Comparison of ENCODE assay signal across 8 mouse cellular contexts in genomic region chr9:58841655-58842054, GRCm38 (mm10). TPM values are rescaled to one million over a fixed set of nuclear protein-coding genes. Genes with fewer than 3 reads are reported as not detected.
A peak's percentile ranks its signal among the peaks of the same experiment; 100 is the strongest.
DNase-seq lines count a peak whose midpoint lies in the region; ATAC-seq and TF ChIP-seq lines count a peak whose summit lies in the region.

No protein-coding gene starts in this region.

- no peaks in the 10 kb centered on the region for H3K36me3 ChIP-seq in limb, embryonic 14.5 days (ENCODE audit: control insufficient read depth, insufficient read depth, low read length)

- no peak overlapping the region for H3K27ac ChIP-seq in limb, embryonic 14.5 days (replicated peaks; ENCODE audit: low read depth, low read length)

- TF ChIP-seq POLR2A in limb, embryonic 14.5 days (IDR thresholded peaks at IDR 0.05; ENCODE audit: borderline replicate concordance, extremely low read depth, insufficient read depth, insufficient read length) = no peak

- DNase-seq in cerebellum, adult 9-10 months = peak; percentile 10
- DNase-seq in cerebellum, adult 8-10 months = no peak
- peak; percentile 49 for DNase-seq in right cerebral cortex, postnatal 4 days
- DNase-seq in right cerebral cortex, postnatal 25 days = no peak
- peak; percentile 85 for DNase-seq in embryo, embryonic 10.5 days (ENCODE audit: low spot score)
- peak; percentile 59 for DNase-seq in limb, embryonic 14.5 days (ENCODE audit: low spot score)
- DNase-seq in testis, postnatal 14 days (ENCODE audit: low spot score) = peak; percentile 36
- no peak for DNase-seq in layer of hippocampus, adult 11-12 months (ENCODE audit: low spot score)

- H3K9me3 ChIP-seq in limb, embryonic 14.5 days (ENCODE audit: control insufficient read depth, low read length) = no peaks in the 10 kb centered on the region

- no peaks in the 10 kb centered on the region for H3K4me1 ChIP-seq in limb, embryonic 14.5 days (ENCODE audit: control insufficient read depth, insufficient read depth, low read length)

- H3K4me2 ChIP-seq in limb, embryonic 14.5 days (replicated peaks; ENCODE audit: low read depth, low read length, severe bottlenecking) = no peak overlapping the region

- H3K4me3 ChIP-seq in limb, embryonic 14.5 days (replicated peaks; ENCODE audit: low read length) = no peak overlapping the region

- WGBS in limb, embryonic 14.5 days = 12% methylated on average over 6 of the region's 6 CpGs

- no peak for ATAC-seq in limb, embryonic 14.5 days (ENCODE audit: low FRiP score, low read depth)

- H3K27me3 ChIP-seq in limb, embryonic 14.5 days (ENCODE audit: control insufficient read depth, insufficient read depth, low read length) = no peaks in the 10 kb centered on the region

- no peak overlapping the region for H3K9ac ChIP-seq in limb, embryonic 14.5 days (ENCODE audit: low read depth, low read length, severe bottlenecking)

RNA-seq across cellular contexts. Expression of gene Hcn4, which starts 18.4 kb away (rescaled TPM):
- polyA plus RNA-seq in limb, embryonic 14.5 days (2012; rRNA removed) = 1.2 and 1.6 TPM in 2 replicates
- polyA plus RNA-seq in limb, embryonic 14.5 days (2014; fragmentation: Nextera tagmentation; extraction: Ambion mirVana) = 0.25 and 0.43 TPM in 2 replicates

Comparison
In these comparisons a context has a peak if more than half of its experiments do, and no peak if none do; other contexts are left out.
1. DNase-seq: peak in cerebellum, adult 9-10 months (single experiment), right cerebral cortex, postnatal 4 days (single experiment), embryo, embryonic 10.5 days (single experiment), limb, embryonic 14.5 days (single experiment) and testis, postnatal 14 days (single experiment); none in cerebellum, adult 8-10 months (single experiment), right cerebral cortex, postnatal 25 days (single experiment) and layer of hippocampus, adult 11-12 months (single experiment).